Mouse (Mus musculus) intestine, postnatal 0 days (tissue): ENCODE measurements around the gene Ablim1. TPM values are rescaled to one million over a fixed set of nuclear protein-coding genes. Genes with fewer than 3 reads are reported as not detected.
A peak's percentile ranks its signal among the peaks of the same experiment; 100 is the strongest.

Source experiments
- ATAC-seq: fragments of 200-750 bp; cut with Nextera tagmentation; 2 replicates; pipeline ENCODE4 v1.8.0; 2017; ENCODE audit warnings: mild to moderate bottlenecking, moderate TSS enrichment, moderate library complexity
- H3K27ac ChIP-seq: fragments of 300-500 bp; sonication (generic); 2 replicates; pipeline ENCODE4 v1.5.1; 2014; ENCODE audit warnings: mild to moderate bottlenecking, low read depth, low read length, moderate library complexity
- H3K27me3 ChIP-seq: fragments of 300-500 bp; sonication (generic); replicated peaks from 2 replicates; pipeline ENCODE4 v1.6.1; 2014; ENCODE audit warnings: low read length, mixed read lengths; ENCODE audit not compliant: control insufficient read depth, insufficient read depth
- H3K36me3 ChIP-seq: fragments of 300-500 bp; sonication (generic); 2 replicates; pipeline ENCODE4 v1.6.1; 2014; ENCODE audit warnings: mild to moderate bottlenecking, moderate library complexity; ENCODE audit not compliant: control insufficient read depth, insufficient read depth
- H3K4me1 ChIP-seq: fragments of 300-500 bp; sonication (generic); replicated peaks from 2 replicates; pipeline ENCODE4 v1.6.1; 2014; ENCODE audit warnings: antibody characterized with exemption, low read length, mixed read lengths; ENCODE audit not compliant: control insufficient read depth, insufficient read depth
- H3K4me2 ChIP-seq: fragments of 300-500 bp; sonication (generic); replicated peaks from 2 replicates; pipeline ENCODE4 v1.6.1; 2014; ENCODE audit warnings: low read depth, mild to moderate bottlenecking, moderate library complexity
- H3K4me3 ChIP-seq: fragments of 300-500 bp; sonication (generic); 2 replicates; pipeline ENCODE4 v1.5.1; 2014; ENCODE audit warnings: low read depth, low read length
- H3K9ac ChIP-seq: fragments of 300-500 bp; sonication (generic); 2 replicates; pipeline ENCODE4 v1.6.1; 2014; ENCODE audit warnings: mild to moderate bottlenecking, low read depth, low read length
- H3K9me3 ChIP-seq: fragments of 300-500 bp; sonication (generic); 2 replicates; pipeline ENCODE4 v1.6.1; 2016; ENCODE audit warnings: mixed run types; ENCODE audit not compliant: control insufficient read depth
- CTCF ChIP-seq: sonication (generic); IDR thresholded peaks from 2 replicates; pipeline ENCODE4 v1.5.1; 2016; ENCODE audit warnings: low read depth, mild to moderate bottlenecking, control low read depth, antibody characterized with exemption, moderate library complexity
- WGBS: fragments of 180-500 bp; shearing (Covaris S2); extraction: QIAGEN DNeasy Blood & Tissue Kit; methylation state at CpG from one replicate; pipeline ENCODE4 v1.1.7; 2014; 5-methylcytosine and 5-hydroxymethylcytosine counted together
- polyA plus RNA-seq: library from polyadenylated mRNA; unstranded; fragments of >200 nt; fragmentation: Nextera tagmentation; extraction: Ambion mirVana; gene quantifications from 2 replicates; pipeline ENCODE4 v1.2.1, GENCODE M21; 2015

Gene Ablim1
- polyA plus RNA-seq, 1 experiment from 2014 or later, result 24.4 TPM

- no peaks in the 10 kb centered on the region for H3K27me3 ChIP-seq
- no peak overlapping the region for H3K4me2 ChIP-seq
- no peak for TF ChIP-seq CTCF
- H3K4me3 ChIP-seq, result no peak overlapping the region
- H3K9ac ChIP-seq, result no peak overlapping the region
- no peaks in the 10 kb centered on the region for H3K9me3 ChIP-seq
- H3K36me3 ChIP-seq, result no peaks in the 10 kb centered on the region
- H3K4me1 ChIP-seq, result no peaks in the 10 kb centered on the region
- ATAC-seq, result no peak
- no peak overlapping the region for H3K27ac ChIP-seq
- WGBS, result 89% methylated on average over 4 of the region's 4 CpGs
Observed at GRCm38 (mm10) chr19:57333356-57333755, 18.6 kb upstream of the Ablim1 start.

- H3K9ac ChIP-seq, result no peak overlapping the region
- H3K9me3 ChIP-seq, result no peaks in the 10 kb centered on the region
- WGBS, result 84% methylated on average over 6 of the region's 6 CpGs
- H3K27me3 ChIP-seq, result no peaks in the 10 kb centered on the region
- H3K4me1 ChIP-seq, result no peaks in the 10 kb centered on the region
- no peaks in the 10 kb centered on the region for H3K36me3 ChIP-seq
- H3K4me2 ChIP-seq, result no peak overlapping the region
- TF ChIP-seq CTCF, result no peak
- ATAC-seq, result no peak
- no peak overlapping the region for H3K27ac ChIP-seq
- H3K4me3 ChIP-seq, result no peak overlapping the region
Observed at GRCm38 (mm10) chr19:57331237-57331636, 16.5 kb upstream of the Ablim1 start.

- 73% methylated on average over 11 of the region's 11 CpGs for WGBS
- no peak overlapping the region for H3K4me3 ChIP-seq
- no peak overlapping the region for H3K27ac ChIP-seq
- no peak overlapping the region for H3K4me2 ChIP-seq
- H3K9ac ChIP-seq, result no peak overlapping the region
- TF ChIP-seq CTCF, result peak; percentile 50
- H3K4me1 ChIP-seq, result no peaks in the 10 kb centered on the region
- no peak for ATAC-seq
- H3K36me3 ChIP-seq, result no peaks in the 10 kb centered on the region
- no peaks in the 10 kb centered on the region for H3K27me3 ChIP-seq
- no peaks in the 10 kb centered on the region for H3K9me3 ChIP-seq
Observed at GRCm38 (mm10) chr19:57330309-57330708, 15.6 kb upstream of the Ablim1 start.

GRCm38 (mm10) chr19:57328792-57329191 is 14.1 kb upstream of the Ablim1 start:
- Histone ChIP-seq H3K4me3 (no peak overlapping the region), H3K27me3 (no peaks in the 10 kb centered on the region), H3K9ac (no peak overlapping the region), H3K4me2 (no peak overlapping the region), H3K9me3 (no peaks in the 10 kb centered on the region), H3K27ac (no peak overlapping the region), H3K4me1 (no peaks in the 10 kb centered on the region), H3K36me3 (no peaks in the 10 kb centered on the region)
- peak; percentile 87 for TF ChIP-seq CTCF
- no peak for ATAC-seq
- 54% methylated on average over 12 of the region's 12 CpGs for WGBS

- Histone ChIP-seq H3K4me2 (no peak overlapping the region), H3K4me3 (no peak overlapping the region), H3K36me3 (no peaks in the 10 kb centered on the region), H3K27ac (no peak overlapping the region), H3K9ac (no peak overlapping the region), H3K9me3 (no peaks in the 10 kb centered on the region), H3K27me3 (no peaks in the 10 kb centered on the region), H3K4me1 (no peaks in the 10 kb centered on the region)
- ATAC-seq, result no peak
- TF ChIP-seq CTCF, result no peak
- WGBS, result 98% methylated on average over 7 of the region's 7 CpGs
Observed at GRCm38 (mm10) chr19:57328269-57328668, 13.6 kb upstream of the Ablim1 start.

GRCm38 (mm10) chr19:57327679-57328078 is 13.0 kb upstream of the Ablim1 start:
- Histone ChIP-seq H3K4me1 (no peaks in the 10 kb centered on the region), H3K4me2 (no peak overlapping the region), H3K4me3 (no peak overlapping the region), H3K27ac (no peak overlapping the region), H3K9ac (no peak overlapping the region), H3K27me3 (no peaks in the 10 kb centered on the region), H3K9me3 (no peaks in the 10 kb centered on the region), H3K36me3 (no peaks in the 10 kb centered on the region)
- TF ChIP-seq CTCF, result no peak
- ATAC-seq, result no peak

- no peak for ATAC-seq
- Histone ChIP-seq H3K9ac (no peak overlapping the region), H3K4me3 (no peak overlapping the region), H3K4me1 (0 out of 2 replicates have a peak, but pooled peaks cover 4% of the 10 kb centered on the region), H3K27me3 (no peaks in the 10 kb centered on the region), H3K27ac (no peak overlapping the region), H3K4me2 (no peak overlapping the region), H3K9me3 (no peaks in the 10 kb centered on the region), H3K36me3 (no peaks in the 10 kb centered on the region)
- peak; percentile 90 for TF ChIP-seq CTCF
- WGBS, result 27% methylated on average over 7 of the region's 7 CpGs
Observed at GRCm38 (mm10) chr19:57325748-57326300, 11.1 kb upstream of the Ablim1 start.
